Mouse (Mus musculus): ENCODE measurements around the gene Ptgs2.

Ptgs2 gene

DNA sequence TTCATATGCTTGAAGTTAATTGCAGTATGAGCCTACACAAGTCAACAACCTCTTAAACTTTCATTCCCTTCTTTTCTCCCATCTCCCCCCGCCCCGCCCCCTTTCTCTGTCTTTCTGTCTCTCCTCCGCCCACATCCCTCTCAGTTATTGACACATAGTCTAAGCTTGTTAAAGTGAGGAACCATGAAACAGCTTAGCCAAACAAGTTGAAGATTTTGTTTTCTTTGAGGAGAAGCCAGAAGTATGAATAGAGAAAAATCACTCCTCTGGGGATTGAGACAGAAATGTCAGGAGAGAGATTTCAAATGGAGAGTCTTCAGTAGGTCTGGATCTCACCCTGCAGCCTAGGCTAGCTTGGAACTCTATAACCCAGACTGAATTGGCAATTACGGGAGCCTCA lies 47.4 kb downstream of the Ptgs2 start:
- CTCF ChIA-PET = no interaction called here

DNA sequence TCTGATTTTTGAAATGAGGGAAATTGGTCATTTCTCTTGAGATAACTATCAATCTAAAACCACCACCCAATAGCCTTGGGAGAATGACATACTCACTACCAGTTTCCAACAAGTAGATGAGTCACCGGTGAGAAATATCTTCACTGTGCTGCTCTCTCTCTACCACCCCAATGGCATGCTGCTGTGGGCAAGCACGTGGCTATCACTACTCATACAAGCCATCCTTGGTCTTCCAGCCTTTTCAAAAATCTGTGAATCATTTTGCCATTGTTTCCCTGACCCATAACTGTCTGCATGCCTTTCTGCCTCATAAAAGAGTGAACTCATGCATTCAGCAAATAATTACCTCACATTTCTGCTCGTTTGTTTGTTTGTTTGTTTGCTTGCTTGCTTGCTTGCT lies 51.6 kb downstream of the Ptgs2 start:
- CTCF ChIA-PET = no interaction called here

Measured in spleen, embryonic (tissue).